Mouse (Mus musculus): ENCODE results near the gene Stx16. TPM values are rescaled to one million over a fixed set of nuclear protein-coding genes. Genes with fewer than 3 reads are reported as not detected.

Gene Stx16
- polyA plus RNA-seq, 1 experiment from 2014 or later = 12.7 TPM

DNA sequence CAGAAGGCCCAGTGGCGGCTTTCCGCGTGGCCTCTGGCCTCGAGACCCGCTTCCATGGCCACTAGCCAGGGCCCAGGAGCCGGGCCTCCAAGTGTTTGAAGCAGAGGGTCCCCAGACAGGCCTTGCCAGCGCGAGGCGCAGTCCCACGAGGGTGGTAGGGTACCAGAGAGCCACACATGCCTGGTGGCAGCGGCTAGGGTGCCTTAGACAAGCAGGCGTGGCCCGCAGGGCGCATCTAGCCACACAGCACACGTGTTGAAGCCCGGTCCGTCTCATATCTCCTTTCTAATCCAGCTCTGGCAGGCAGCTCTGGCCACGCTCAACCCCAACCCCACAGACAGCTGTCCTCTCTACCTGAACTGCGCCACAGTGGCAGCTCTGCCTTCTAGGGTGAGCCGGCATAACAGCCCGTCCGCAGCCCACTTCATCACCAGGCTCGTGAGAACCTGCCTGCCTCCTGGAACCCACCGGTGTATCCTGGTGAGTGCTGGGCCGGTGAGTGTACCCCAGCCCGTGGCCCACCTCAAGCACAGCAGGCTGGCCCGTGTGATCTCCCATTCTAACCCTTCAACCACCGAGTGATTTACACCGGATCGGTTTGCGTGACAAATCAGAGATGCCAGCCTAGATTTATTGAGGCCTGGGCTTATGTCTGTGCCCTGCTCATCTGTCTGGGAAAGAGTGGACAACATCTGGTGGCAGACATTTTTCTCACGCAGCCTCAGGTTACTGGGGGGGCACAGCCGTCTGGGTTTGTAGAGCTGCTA, 34.9 kb downstream of the Stx16 start:
- Histone ChIP-seq H3K36me3 (peaks cover 31% of the 10 kb centered on the region), H3K9ac (replicated peaks) (peak overlapping the region; percentile 91), H3K4me2 (peak overlapping the region; percentile 90), H3K27ac (peak overlapping the region; percentile 84; the same call in 1 of the 2 replicates), H3K9me3 (no peaks in the 10 kb centered on the region), H3K4me1 (replicated peaks) (peaks cover 18% of the 10 kb centered on the region), H3K4me3 (replicated peaks) (peak overlapping the region; percentile 64), H3K27me3 (no peaks in the 10 kb centered on the region)
- 49% methylated on average over 33 of the region's 33 CpGs for WGBS
- peak; percentile 41; the same call in 1 of the 2 replicates for ATAC-seq (ENCODE audit: insufficient number of reproducible peaks, insufficient read depth, low FRiP score, low TSS enrichment, low read depth)

DNA sequence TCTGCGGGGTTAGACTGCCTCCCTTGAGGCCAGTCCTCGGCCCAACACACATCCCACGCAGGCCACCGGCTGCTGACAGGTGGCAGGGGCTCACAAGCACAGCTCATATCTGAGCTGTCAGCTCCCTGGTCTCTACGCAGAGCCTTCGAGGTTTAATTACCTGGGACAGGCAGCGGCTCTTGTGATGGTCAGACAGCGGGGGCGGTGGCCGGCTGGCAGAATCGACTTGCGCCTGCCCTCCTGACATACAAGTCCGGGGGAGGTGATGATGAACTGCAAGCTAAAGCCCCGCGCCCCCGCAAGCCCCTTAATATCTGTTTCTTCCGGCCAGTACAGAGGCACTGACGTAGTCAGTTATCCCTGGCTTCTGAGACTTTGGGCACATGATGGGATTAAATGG, 36.8 kb downstream of the Stx16 start:
- Histone ChIP-seq H3K9ac (replicated peaks) (no peak overlapping the region), H3K27me3 (no peaks in the 10 kb centered on the region), H3K4me2 (no peak overlapping the region), H3K36me3 (peaks cover 47% of the 10 kb centered on the region), H3K4me3 (replicated peaks) (no peak overlapping the region), H3K27ac (no peak overlapping the region), H3K4me1 (replicated peaks) (peaks cover 18% of the 10 kb centered on the region), H3K9me3 (no peaks in the 10 kb centered on the region)
- no peak for ATAC-seq (ENCODE audit: insufficient number of reproducible peaks, insufficient read depth, low FRiP score, low TSS enrichment, low read depth)
- 72% methylated on average over 18 of the region's 18 CpGs for WGBS

DNA sequence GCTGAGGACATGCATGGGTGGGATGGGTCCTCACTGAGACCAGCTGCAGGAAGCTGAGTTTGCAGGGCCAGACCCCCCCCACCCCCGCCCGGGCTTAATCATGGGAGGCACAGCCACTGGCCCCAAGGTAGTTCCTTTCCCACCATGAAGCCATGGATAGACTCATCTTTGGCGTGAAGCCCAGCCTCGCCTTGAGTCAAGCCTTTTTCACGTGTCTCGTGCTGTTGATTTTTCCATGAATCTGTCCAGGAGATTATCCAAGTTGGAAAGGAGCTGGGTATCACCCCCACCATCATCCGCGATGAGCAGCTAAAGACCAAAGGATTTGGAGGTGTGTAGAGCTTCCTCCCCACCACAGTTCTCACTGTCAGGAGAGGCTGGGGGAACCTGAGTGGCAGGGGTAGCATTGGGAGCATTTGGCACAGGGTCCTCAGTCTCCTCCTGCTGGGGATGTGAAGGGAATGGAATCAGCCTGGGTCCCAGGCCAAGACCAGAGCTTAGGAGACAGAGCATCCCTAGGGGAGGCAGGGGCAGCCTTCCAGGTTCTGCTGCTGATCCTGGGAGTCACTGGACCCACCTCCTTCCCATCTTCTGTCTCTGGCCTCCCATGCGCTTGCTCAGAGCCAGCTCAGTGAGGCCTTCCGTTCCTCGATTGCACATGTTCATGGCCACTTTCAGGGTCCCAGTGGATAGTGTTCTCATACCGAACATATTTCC, 38.2 kb downstream of the Stx16 start:
- H3K4me3 ChIP-seq (replicated peaks) = no peak overlapping the region
- ATAC-seq (ENCODE audit: insufficient number of reproducible peaks, insufficient read depth, low FRiP score, low TSS enrichment, low read depth) = no peak
- H3K27me3 ChIP-seq = no peaks in the 10 kb centered on the region
- no peak overlapping the region for H3K27ac ChIP-seq
- no peaks in the 10 kb centered on the region for H3K9me3 ChIP-seq
- WGBS = 93% methylated on average over 12 of the region's 12 CpGs
- no peak overlapping the region for H3K9ac ChIP-seq (replicated peaks)
- H3K4me1 ChIP-seq (replicated peaks) = peaks cover 18% of the 10 kb centered on the region
- peaks cover 59% of the 10 kb centered on the region for H3K36me3 ChIP-seq
- H3K4me2 ChIP-seq = no peak overlapping the region

DNA sequence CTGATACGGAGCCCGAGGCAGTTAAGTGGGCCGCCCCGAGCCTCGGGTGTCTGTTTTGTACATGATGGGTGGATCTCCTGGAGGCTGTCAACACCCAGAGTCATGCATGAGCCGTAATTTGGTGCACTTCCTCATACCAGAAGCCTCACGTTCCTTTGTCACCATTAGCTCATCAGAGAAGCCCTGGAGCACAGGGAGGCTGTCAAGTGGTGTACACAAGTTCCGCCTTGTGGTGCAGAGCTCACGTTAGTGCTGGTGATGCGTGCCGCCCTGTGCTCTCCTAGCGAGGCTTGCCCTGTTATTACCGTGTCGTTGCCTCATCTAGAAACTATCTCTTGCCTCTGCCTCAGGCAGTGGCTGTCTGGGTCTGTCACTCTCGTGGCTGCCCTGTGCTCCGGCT, 40.8 kb downstream of the Stx16 start:
- 0 out of 2 replicates have a peak, but pooled peaks cover 4% of the 10 kb centered on the region for H3K4me1 ChIP-seq (replicated peaks)
- no peak overlapping the region for H3K27ac ChIP-seq
- no peak overlapping the region for H3K4me3 ChIP-seq (replicated peaks)
- H3K9me3 ChIP-seq = no peaks in the 10 kb centered on the region
- H3K9ac ChIP-seq (replicated peaks) = no peak overlapping the region
- no peak overlapping the region for H3K4me2 ChIP-seq
- H3K27me3 ChIP-seq = no peaks in the 10 kb centered on the region
- WGBS = 79% methylated on average over 16 of the region's 16 CpGs
- ATAC-seq (ENCODE audit: insufficient number of reproducible peaks, insufficient read depth, low FRiP score, low TSS enrichment, low read depth) = no peak
- peaks cover 86% of the 10 kb centered on the region for H3K36me3 ChIP-seq

DNA sequence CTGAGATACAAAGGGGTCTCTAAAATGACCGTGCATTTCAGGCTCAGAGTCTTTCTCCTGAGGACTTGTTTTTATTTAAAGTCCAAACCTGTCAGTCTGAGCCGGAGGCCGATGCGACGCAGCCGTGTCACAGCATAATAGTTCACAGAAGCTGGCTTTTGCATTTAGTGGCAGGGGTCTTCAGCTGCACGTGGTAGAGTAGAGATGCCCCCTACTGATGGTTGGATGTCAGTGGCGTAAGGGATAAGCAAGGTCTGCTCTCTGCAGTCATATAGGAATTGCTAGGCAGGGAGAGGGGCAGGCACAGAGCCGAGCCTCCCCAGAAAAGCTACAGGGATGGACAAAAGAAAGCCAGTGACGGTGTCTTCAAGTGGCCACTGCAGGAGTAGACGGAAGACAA, 42.0 kb downstream of the Stx16 start:
- peaks cover 91% of the 10 kb centered on the region for H3K36me3 ChIP-seq
- ATAC-seq (ENCODE audit: insufficient number of reproducible peaks, insufficient read depth, low FRiP score, low TSS enrichment, low read depth) = no peak
- H3K4me1 ChIP-seq (replicated peaks) = no peaks in the 10 kb centered on the region
- no peak overlapping the region for H3K4me3 ChIP-seq (replicated peaks)
- no peak overlapping the region for H3K9ac ChIP-seq (replicated peaks)
- no peak overlapping the region for H3K27ac ChIP-seq
- WGBS = 66% methylated on average over 11 of the region's 11 CpGs
- no peaks in the 10 kb centered on the region for H3K27me3 ChIP-seq
- no peaks in the 10 kb centered on the region for H3K9me3 ChIP-seq
- no peak overlapping the region for H3K4me2 ChIP-seq

DNA sequence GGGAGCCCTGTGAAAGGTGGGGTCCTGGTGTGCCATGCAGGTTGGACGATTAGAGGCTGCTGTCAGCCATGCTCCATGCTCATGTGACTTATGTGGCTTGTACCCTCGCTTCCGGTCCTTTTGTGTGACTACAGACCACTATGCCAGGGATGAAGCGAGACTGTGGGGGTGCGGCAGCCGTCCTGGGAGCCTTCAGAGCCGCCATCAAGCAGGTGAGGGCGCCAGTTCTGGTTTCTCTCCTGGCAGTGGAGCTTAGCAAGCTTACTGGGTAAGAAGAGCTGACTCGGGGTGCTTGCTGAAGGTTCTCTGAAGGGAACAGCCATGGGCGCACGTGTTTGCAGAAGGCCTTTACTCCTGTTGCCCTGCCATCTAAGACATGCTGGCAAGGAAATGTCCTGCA, 43.2 kb downstream of the Stx16 start:
- WGBS = 93% methylated on average over 11 of the region's 11 CpGs
- H3K4me3 ChIP-seq (replicated peaks) = no peak overlapping the region
- no peak overlapping the region for H3K27ac ChIP-seq
- H3K9ac ChIP-seq (replicated peaks) = no peak overlapping the region
- peaks cover 92% of the 10 kb centered on the region for H3K36me3 ChIP-seq
- no peaks in the 10 kb centered on the region for H3K27me3 ChIP-seq
- H3K4me1 ChIP-seq (replicated peaks) = no peaks in the 10 kb centered on the region
- no peak overlapping the region for H3K4me2 ChIP-seq
- peaks cover 2% of the 10 kb centered on the region; the same call in 1 of the 2 replicates for H3K9me3 ChIP-seq
- no peak for ATAC-seq (ENCODE audit: insufficient number of reproducible peaks, insufficient read depth, low FRiP score, low TSS enrichment, low read depth)

DNA sequence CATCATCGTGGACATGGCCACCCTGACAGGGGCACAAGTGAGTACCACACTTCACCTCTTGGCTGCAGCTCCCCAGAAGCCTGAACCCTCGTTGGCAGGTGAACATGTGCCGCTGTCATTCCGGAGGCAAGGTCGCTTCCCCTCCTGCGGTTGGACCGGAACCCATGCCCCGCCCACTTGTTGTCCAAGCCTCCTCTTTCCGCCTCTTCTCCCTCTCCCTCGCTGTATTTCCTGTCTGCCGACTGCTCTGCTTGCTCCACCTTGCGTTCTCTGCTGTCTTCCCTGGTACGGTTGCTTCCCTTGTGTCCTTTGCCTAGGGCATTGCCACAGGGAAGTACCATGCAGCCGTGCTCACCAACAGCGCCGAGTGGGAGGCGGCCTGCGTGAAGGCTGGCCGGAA, 44.5 kb downstream of the Stx16 start:
- no peak overlapping the region for H3K4me3 ChIP-seq (replicated peaks)
- no peaks in the 10 kb centered on the region for H3K27me3 ChIP-seq
- 93% methylated on average over 19 of the region's 19 CpGs for WGBS
- H3K27ac ChIP-seq = no peak overlapping the region
- peaks cover 14% of the 10 kb centered on the region; the same call in 1 of the 2 replicates for H3K9me3 ChIP-seq
- H3K36me3 ChIP-seq = peaks cover 90% of the 10 kb centered on the region
- ATAC-seq (ENCODE audit: insufficient number of reproducible peaks, insufficient read depth, low FRiP score, low TSS enrichment, low read depth) = no peak
- H3K4me1 ChIP-seq (replicated peaks) = no peaks in the 10 kb centered on the region
- H3K9ac ChIP-seq (replicated peaks) = no peak overlapping the region
- no peak overlapping the region for H3K4me2 ChIP-seq

DNA sequence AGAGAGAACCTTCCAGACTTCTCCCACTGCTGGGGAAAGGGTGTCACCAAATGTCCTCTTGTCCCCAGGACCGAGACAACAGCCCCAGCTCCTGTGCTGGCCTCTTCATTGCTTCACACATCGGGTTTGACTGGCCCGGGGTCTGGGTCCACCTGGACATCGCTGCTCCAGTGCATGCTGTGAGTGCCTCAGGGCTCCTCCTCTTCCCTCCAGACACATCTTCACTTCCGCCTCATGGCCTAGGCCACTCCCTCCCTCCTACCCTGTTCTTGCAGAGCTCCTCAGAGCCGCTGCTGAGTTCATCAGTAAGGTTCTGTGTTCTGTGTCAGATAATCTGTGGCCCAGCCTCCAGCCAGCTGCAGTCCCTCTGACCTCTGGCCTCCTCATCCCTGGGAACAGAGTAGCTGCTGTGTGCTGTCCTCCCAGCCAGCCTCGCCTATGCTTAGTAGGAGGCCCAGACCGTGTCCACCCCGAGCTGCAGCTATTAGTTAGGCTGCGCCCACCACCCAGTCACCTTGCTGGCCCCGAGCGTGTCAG, 45.4 kb downstream of the Stx16 start:
- peaks cover 2% of the 10 kb centered on the region for H3K4me1 ChIP-seq (replicated peaks)
- H3K27me3 ChIP-seq = no peaks in the 10 kb centered on the region
- no peak overlapping the region for H3K27ac ChIP-seq
- H3K4me2 ChIP-seq = no peak overlapping the region
- 81% methylated on average over 12 of the region's 12 CpGs for WGBS
- H3K9ac ChIP-seq (replicated peaks) = no peak overlapping the region
- H3K9me3 ChIP-seq = peaks cover 14% of the 10 kb centered on the region; the same call in 1 of the 2 replicates
- peaks cover 85% of the 10 kb centered on the region for H3K36me3 ChIP-seq
- H3K4me3 ChIP-seq (replicated peaks) = no peak overlapping the region
- ATAC-seq (ENCODE audit: insufficient number of reproducible peaks, insufficient read depth, low FRiP score, low TSS enrichment, low read depth) = no peak

DNA sequence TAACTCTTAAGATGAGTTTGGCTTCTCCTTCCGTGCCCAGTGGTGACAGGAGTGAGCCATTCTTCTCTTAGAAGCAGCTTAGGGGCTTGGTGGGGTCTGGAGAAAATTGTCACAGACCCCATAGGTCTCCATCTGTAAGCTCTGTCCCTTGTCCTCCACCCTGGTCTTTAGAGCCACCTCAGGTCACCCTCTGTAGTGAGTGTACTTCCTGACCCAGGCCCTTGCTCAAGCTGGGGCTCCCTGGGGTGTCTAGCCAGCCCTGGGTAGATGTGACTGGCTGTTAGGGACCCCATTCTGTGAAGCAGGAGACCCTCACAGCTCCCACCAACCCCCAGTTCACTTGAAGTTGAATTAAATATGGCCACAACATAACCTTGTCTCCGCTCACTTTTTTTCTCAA, 46.2 kb downstream of the Stx16 start:
- Histone ChIP-seq H3K27ac (no peak overlapping the region), H3K4me1 (replicated peaks) (peaks cover 11% of the 10 kb centered on the region), H3K4me2 (no peak overlapping the region), H3K9me3 (peaks cover 14% of the 10 kb centered on the region; the same call in 1 of the 2 replicates), H3K9ac (replicated peaks) (no peak overlapping the region), H3K36me3 (peaks cover 76% of the 10 kb centered on the region), H3K4me3 (replicated peaks) (no peak overlapping the region), H3K27me3 (no peaks in the 10 kb centered on the region)
- 91% methylated on average over 2 of the region's 2 CpGs for WGBS
- ATAC-seq (ENCODE audit: insufficient number of reproducible peaks, insufficient read depth, low FRiP score, low TSS enrichment, low read depth) = no peak

DNA sequence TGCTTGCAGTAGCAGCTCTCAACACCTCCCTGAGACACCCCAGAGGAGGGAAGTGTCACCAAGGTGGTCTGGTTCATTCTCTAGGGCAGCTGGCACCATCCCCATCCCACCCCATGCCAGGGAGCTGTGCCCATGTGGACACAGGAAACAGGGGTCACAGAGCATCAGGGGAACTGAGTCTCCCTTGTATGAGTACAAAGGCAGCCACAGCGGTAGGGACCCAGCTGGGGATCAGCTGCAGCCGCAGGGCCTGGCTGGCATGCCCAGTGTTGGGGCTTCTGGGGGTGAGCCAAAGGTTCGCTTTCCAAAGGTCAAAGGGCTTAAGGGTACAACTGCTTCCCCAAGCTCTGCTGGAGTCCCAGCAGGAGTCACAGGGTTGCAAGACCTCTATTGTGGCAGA, 47.6 kb downstream of the Stx16 start:
- Histone ChIP-seq H3K4me2 (no peak overlapping the region), H3K27me3 (no peaks in the 10 kb centered on the region)

More for the DNA sequence above, 47.6 kb downstream of the Stx16 start:
- Histone ChIP-seq H3K4me1 (replicated peaks) (peaks cover 14% of the 10 kb centered on the region), H3K36me3 (peaks cover 65% of the 10 kb centered on the region), H3K27ac (no peak overlapping the region), H3K9me3 (peaks cover 14% of the 10 kb centered on the region; the same call in 1 of the 2 replicates), H3K4me3 (replicated peaks) (no peak overlapping the region), H3K9ac (replicated peaks) (no peak overlapping the region)
- WGBS = 92% methylated on average over 3 of the region's 3 CpGs
- no peak for ATAC-seq (ENCODE audit: insufficient number of reproducible peaks, insufficient read depth, low FRiP score, low TSS enrichment, low read depth)
